Mouse (Mus musculus): Measurements from ENCODE around the gene Ppil3.

Ppil3 gene

GRCm38 (mm10) chr1:58445143-58445722, at the start of gene Ppil3, which contains the start of gene Nif3l1:
Ppil3 (minus strand) TSS chr1:58445486.
Nif3l1 (plus strand) TSS chr1:58445151.
- peak; percentile 76 to 84 for DNase-seq (ENCODE audit: low spot score in 2 of 2)

DNA sequence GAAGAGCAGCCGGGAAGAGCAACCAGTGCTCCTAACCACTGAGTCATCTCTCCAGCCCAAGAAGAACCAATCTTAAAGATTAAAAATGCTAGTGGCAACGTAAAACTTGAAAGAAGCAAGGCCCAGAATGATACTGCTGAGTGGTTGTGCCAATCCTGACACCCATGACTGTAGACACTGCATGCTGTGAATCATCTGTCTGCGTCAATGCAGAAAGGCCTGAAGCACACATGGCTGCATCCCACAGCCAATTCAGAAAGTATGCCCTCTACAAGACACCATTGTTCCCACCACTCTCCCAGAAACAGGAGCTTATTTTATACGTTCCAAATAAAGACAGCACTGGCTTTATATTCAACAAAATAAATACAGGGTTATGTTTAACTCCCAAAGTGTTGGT, 37.4 kb upstream of the Ppil3 start:
- no peak for DNase-seq (ENCODE audit: low spot score in 2 of 2)

GRCm38 (mm10) chr1:58475662-58476061, 30.4 kb upstream of the Ppil3 start:
- no peak for DNase-seq (ENCODE audit: low spot score in 2 of 2)

DNA sequence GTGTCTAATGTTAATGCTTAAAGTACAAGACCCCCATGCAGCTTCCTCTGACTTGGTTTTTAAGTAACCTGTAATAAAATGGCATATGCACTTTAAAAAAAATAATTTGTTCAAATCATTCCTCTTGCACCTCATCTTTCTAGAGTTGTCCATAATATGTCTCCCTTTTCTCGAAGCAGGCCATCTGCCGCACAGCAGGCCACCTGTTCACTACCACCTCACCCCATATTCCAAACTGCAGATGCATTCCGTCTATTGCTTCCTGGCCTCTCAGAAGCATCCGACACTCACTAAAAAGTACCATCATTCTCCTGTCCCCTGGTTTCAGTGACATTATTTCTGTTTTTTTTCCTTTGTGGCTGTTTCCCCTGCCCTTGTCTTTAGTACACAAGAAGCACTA, 20.3 kb upstream of the Ppil3 start:
- DNase-seq (ENCODE audit: low spot score in 2 of 2), result no peak

DNA sequence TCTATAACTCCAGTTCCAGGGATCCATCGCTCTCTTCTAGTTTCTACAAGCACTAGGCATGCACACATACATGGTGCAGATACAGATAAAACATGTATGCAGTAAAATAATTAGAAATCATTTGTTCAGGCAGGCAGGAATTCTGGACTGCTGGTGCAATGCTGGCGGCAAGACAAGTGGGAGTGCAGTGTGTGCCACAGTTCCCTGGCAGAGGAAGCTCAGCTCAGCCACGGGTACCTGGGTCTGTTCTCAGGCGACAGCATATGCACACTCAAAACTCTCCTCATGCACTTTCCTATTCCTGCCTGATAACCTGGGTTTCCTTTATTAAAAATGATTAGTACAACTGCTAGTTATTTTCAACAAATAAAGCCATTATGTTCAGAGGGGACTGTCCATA, 19.8 kb upstream of the Ppil3 start:
- DNase-seq (ENCODE audit: low spot score in 2 of 2), result no peak

GRCm38 (mm10) chr1:58463935-58464334, 18.6 kb upstream of the Ppil3 start:
- no peak for DNase-seq (ENCODE audit: low spot score in 2 of 2)

DNA sequence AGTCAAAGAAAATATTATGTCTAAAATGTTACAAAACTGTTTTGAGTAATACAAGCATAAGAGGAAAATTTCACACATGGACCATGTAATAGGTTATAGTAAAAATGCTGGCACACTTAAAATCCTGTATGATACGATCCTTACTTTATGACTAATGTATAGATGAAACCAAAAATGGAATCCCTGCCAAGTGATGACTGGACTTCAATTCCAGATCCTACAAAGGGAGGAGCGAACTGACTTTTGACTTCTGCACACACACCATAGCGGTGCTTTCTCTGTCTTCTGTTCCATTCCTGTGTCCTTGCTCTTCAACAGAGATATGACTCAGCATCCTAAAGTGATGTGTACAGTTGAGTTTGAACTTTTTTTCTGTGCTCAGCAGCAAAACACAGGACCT, 15.3 kb upstream of the Ppil3 start:
- no peak for DNase-seq (ENCODE audit: low spot score in 2 of 2)

DNA sequence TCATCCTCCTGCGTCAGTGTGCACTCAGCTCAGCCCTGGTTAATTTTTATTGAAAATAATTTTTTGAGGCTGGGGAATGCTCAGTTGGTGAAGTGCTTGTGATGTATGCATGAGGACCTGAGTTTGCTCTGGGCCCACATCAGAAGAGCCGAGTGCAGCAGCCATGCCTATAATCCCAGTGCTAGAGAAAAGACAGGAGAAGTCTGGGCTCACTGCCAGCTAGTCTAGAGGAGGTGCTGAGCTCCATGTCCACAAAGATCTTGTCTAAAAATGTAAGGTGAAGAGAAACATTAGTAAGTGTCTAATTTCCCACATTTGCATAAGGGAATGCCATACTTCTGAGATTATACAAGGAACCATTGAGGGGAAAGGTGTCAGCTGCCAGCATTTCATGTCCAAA, 13.6 kb upstream of the Ppil3 start:
- DNase-seq (ENCODE audit: low spot score in 2 of 2), result no peak

GRCm38 (mm10) chr1:58458175-58458574, 12.9 kb upstream of the Ppil3 start:
- DNase-seq (ENCODE audit: low spot score in 2 of 2), result no peak

GRCm38 (mm10) chr1:58454316-58454715, 9.0 kb upstream of the Ppil3 start:
- peak in 1 of 2 experiments; percentile 17 for DNase-seq (ENCODE audit: low spot score in 2 of 2)

GRCm38 (mm10) chr1:58448396-58448795, 3.1 kb upstream of the Ppil3 start:
- no peak for DNase-seq (ENCODE audit: low spot score in 2 of 2)

GRCm38 (mm10) chr1:58447766-58448165, 2.5 kb upstream of the Ppil3 start:
- DNase-seq (ENCODE audit: low spot score in 2 of 2), result no peak

- peak; percentile 28 to 29 for DNase-seq (ENCODE audit: low spot score in 2 of 2)
Measured at GRCm38 (mm10) chr1:58445861-58446260, 575 bp upstream of the Ppil3 start.

DNA sequence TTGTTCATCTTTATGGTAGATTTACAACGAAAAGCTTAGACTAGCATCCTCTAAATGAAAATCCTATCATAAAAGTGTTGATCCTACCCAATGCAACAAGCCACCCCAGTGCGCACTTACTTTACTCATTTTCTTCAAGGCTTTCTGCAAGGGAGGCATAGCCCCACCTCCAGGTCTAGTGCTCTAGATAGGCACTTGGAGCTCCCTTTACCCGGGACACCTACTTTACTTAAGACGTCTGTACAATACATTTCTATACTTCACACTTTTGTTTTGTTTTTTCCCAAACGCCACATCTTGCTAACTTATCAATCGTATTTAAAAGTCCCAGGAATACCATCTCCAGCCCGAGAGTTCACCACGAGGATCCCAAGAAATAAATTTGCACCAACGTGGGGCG, 595 bp downstream of the Ppil3 start:
- no peak for DNase-seq (ENCODE audit: low spot score in 2 of 2)

GRCm38 (mm10) chr1:58424551-58424950, 20.7 kb downstream of the Ppil3 start:
- no peak for DNase-seq (ENCODE audit: low spot score in 2 of 2)

DNA sequence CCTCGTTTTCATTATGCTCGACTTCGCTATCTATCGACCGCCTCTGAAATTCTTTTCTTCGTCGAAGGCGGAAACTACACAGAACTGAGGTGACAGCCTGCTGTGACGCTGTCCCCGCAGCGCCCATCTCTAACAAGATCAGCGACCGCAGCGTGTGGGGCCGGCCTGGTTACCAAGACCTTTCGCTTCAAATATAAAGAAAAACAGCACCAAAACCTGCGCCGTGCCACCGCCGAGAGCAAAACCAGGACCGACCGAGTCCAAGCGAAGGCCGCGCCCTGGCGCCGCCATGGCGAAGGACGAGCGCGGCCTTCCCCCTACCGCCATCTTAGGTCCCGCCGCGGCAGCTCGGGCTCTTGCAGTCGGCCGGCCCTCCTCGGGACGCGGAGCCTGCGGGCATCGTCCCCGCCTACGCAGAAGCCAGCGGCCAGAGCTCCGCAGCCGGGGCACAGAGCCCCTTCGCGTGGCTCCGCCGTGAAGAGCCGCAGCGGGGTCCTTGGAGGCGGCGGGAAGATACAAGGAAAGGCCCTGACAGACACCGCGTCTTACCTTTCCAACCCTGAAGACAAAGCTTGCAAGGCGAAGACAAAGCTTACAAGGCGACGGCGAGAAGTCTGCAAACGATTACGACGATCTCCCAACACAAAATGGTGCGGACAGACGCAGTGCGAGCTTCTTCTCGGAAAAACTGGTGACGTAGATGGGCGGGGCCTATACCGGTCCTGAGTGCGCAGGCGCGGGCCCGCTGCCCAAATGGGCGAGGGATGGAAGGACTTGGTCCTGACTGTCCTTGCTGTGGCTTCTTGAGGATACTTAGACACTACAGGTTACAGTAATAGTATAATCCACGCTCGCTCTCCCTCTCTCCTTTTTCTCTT, 21.7 kb downstream of the Ppil3 start, which contains the start of gene Clk1:
Gene Clk1 (minus strand): TSS at position 696 of the 878 bp plus-strand sequence.
- peak; percentile 95 to 97 for DNase-seq (ENCODE audit: low spot score in 2 of 2)

GRCm38 (mm10) chr1:58422879-58423278, 22.4 kb downstream of the Ppil3 start:
- peak; percentile 67 to 73 for DNase-seq (ENCODE audit: low spot score in 2 of 2)

GRCm38 (mm10) chr1:58420961-58421360, 24.3 kb downstream of the Ppil3 start:
- no peak for DNase-seq (ENCODE audit: low spot score in 2 of 2)

DNA sequence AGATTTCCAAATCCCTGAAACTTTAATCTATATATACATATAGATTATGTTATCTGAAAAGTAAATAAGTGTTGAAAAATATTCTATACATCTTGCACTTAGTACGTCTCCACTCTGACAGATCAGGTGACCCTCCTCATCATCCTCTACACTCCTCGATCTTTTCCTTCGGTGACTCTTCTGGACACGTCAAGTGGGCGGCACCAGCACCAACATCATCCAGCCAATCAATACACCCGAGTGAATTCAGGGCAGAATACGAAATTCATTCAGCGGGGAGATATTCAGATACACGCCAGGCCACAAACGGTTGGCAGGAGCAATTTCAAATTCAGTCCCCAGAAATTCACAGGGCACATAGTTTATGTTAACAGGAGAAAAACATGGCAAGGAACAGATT, 25.3 kb downstream of the Ppil3 start:
- DNase-seq (ENCODE audit: low spot score in 2 of 2), result no peak

GRCm38 (mm10) chr1:58416048-58416447, 29.2 kb downstream of the Ppil3 start:
- no peak for DNase-seq (ENCODE audit: low spot score in 2 of 2)

- no peak for DNase-seq (ENCODE audit: low spot score in 2 of 2)
Measured at GRCm38 (mm10) chr1:58415442-58415841, 29.8 kb downstream of the Ppil3 start.

DNA sequence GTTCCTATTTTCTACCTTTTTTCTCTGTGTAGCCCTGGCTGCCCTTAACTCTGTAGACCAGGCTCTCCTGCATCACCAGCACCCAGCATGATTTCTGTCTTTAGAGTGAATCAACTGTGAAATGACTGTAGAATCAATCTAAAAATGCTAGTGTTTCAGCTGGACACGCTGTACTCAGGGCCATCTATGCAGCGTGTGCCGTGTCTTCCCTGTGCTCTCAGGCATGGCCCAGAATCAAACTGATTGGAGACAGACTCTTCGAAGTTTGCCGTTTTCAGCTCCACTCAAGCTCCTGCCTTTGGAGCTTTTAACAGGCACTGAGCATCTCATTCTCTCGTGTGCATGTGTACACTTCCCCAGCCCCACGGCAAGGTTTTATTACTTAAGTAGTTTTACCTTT, 34.5 kb downstream of the Ppil3 start:
- DNase-seq (ENCODE audit: low spot score in 2 of 2), result no peak

DNA sequence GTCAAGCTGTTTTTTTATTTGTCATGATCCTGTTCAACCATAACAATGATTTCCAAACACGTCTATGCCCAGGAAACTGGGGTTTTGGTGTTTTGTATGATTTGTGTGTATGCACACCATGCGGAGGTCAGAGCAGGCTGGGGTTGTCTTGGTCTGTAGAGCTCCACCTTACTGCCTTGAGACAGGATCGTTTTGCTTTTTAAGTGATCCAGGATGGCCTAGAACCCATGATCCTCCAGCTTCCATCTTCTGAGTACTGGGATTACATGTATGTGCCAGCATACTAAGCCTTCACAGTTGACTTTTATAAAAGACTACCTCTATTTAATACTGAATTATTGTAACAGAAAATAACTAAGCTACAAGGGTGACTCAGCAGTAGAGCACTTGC, 35.1 kb downstream of the Ppil3 start:
- DNase-seq (ENCODE audit: low spot score in 2 of 2), result no peak
